Mouse (Mus musculus) megakaryocyte, adult 5-6 weeks (primary cell): ENCODE data around the gene Dnlz. TPM values are rescaled to one million over a fixed set of nuclear protein-coding genes. Genes with fewer than 3 reads are reported as not detected.
"Not testable (repeated sequence)": the region's sequence is repeated elsewhere in the genome, so short reads cannot be mapped to it uniquely, and the experiment has no call there.

Source experiments
- ATAC-seq: 2 replicates; pipeline ENCODE4 v1.8.0; 2016; ENCODE audit warnings: mild to moderate bottlenecking, inconsistent platforms; ENCODE audit not compliant: poor library complexity, severe bottlenecking
- total RNA-seq, 2 experiments: library from RNA; stranded (forward) in 1 of 2; stranded (reverse) in 1 of 2; fragments of 153-499, 151-499 nt in 1 of 2; fragments of 221-1000, 200-1000 nt in 1 of 2; gene quantifications; 2 replicates each; pipeline versions ENCODE4 v1.2.3 to v1.2.4; 2015 to 2017

Dnlz gene
- total RNA-seq (2015), result 4.4 and 5.8 TPM in 2 replicates
- 5.1 TPM in 2 replicates for total RNA-seq (2017)

DNA sequence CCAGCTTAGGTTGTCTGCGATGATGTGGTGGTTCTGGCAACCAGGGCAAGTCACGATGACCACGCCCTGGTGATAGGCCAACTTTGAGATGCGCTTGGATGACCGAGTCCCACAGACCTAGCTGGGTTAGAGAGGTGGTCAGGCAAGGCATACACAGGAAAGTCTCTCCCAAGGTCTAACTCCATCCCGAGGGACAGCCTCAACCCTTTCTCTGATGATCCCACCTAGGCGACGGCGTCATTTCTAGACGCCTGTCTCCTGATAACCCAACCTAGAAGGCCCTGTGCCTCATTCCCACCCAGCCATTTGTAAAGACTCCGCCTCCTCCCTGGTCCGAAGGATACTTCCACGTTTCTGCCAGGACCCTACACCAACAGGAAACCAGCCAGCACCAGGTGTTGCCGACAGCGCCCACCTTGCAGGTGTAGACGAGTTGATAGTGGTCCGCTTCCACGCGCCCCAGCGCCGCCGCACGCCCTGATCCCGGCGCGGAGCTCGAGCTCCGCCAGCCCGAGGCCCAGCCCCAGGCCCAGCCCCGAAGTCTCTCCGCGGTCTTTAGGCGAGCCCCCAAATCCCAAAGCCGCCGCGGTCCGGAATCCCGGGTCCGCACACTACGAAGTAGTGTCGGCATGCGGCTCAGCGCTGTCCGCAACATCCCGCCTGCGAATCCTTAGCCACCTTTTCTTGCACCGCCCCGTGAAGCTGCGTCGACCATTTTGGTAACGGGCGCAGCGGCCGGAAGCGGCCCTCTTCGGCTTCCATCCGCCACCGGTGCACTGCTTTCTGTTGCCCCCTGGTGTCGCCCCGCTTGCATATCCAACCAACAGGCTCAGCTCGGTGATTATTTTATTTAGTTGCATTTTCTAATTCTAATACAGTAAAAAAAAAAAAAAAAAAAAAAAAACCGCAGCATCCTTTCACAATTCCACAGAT lies at the start of gene Dnlz:
Gene Dnlz, minus strand, starts transcription at position 753 of the 933 bp plus-strand sequence.
- ATAC-seq, result peak; percentile 93

DNA sequence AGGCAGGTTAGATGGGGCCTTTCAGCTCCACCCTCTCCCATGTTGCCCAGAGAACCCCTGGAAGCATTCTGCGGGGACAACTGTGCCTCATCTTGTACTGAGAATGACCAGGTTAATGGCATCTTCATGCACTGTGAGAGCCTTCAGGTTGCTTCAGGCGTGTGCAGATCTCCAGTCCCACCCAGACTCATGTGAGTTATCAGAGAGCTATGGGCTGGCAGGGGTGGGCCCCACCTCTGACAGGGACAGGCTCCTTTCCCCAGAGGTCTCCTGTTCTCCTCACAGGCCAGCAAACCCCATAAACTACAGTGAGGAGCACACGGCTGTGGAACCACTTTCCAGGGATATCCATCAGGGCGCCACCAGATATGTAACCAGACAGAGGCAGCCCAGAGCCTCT lies 49.1 kb upstream of the Dnlz start:
- no peak for ATAC-seq

DNA sequence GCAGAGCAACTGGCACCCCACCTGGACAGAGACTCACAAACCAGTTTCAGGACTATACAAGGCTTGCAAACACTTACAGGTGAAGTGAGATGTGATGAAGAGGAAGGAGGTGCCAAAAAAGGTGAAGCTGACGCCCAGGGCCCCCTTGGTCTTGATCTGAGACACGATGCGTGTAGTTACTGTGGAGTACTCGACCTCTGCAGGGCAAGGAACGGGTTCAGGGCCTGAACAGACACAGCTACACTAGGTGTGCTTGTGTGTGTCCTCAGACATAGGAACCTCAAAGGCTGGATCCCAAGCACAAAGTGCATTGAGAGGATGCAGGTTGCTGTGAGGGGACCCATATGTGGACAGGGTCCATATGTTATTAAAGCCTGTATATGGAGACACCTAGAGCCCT lies 48.4 kb upstream of the Dnlz start:
- no peak for ATAC-seq

DNA sequence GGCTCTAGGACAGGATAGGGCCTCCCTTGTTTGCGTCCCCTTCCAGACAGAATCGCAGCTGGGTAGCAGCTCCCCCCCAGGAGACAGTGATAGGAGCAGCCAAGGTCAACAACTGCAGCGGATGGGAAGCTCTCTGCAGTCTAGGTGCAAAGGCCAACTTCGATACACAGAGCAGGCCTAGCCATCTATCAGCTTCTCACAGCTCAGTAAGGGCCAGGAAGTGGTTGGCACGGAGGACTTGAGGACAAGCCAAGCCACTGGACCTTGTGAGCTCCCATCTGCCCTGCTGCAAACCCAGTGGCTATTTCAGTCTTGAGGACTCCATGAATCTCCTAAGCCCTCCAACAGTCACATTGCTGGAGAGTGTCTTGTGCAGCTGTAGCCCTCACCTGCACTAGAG lies 47.7 kb upstream of the Dnlz start:
- ATAC-seq, result no peak

DNA sequence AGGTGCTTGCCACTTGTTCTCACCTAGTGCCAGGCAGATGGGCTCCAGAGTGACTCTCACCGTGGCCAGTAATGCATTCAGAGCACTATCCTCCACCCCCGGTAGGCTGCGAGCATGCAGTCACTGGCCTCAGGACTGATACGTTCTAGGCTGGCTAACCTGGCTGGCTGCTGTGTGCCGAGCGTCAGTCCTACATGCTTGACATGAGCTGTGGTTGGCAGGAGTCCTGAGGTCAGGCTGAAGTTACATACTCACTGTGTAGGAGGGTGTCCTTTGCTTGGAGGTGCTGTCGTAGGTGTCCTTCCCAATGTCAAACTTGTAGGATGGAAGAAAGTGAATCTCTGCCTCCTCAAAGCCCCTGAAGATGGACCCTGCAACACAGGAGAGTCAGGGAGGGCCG lies 47.1 kb upstream of the Dnlz start:
- no peak for ATAC-seq

DNA sequence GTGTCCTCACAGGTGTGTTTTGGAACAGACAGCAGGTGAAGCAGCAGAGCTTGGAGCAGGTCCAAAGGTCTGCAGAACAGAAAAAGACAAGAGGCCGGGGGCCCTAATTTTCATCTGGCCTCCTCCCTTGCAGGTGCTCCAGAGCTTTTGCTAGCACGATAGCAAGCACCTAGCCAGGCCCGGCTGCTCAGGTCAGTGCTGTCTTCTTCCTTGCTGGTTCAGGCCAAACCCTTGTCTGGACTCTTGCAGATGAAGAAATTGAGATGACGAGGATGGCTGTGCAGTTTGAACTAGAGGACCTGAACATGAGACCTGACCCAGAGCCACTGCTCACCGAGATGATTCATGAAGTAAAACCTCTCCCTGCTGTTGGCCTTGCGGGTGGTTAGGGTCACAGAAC lies 39.7 kb upstream of the Dnlz start:
- no peak for ATAC-seq

DNA sequence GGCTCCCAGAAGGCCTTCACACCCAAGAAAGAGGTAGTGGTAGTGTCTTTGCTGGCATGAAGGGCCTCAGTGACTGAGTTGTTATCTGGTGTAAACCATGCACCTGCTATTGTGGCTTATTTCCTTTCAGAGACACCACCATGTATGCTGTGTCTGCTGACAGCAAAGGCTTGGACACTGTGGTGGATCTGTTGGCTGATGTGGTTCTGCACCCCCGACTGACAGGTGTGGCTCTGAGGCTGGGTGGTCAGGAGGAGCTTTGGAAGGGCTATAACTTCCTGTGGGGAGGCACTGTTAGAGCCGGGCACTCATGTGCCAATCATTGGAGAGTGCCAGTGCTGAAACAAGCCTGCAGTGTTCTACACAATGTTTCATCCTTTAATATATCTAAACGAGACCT lies 39.0 kb upstream of the Dnlz start:
- no peak for ATAC-seq

DNA sequence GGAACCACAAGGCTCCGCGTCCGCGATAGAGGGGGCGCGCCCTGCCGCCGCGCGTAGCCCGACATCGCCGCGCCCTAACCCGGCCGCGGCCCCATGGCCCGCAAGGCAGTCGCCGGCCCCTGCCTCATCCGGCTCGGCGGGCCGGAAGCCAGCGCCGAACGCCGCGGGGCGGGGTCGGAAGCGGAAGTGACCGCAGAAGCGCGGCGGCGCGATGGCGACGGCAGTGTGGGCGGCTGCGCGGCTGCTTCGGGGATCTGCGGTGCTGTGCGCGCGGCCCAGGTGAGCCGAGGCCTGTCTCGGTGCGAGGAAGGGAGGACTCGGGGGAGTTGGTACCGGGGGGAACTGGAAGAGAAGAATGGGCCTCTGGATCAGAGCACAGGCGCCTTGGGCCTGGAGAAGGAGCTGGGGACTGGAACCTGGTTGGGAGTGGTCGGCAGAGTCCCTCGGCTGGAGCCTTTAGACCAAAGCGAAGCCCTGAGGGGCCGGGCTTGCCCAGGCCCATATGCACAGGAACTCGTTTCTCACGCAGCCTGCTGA lies 37.3 kb upstream of the Dnlz start, which contains the start of the genes Entr1 and Pmpca:
Gene Entr1, minus strand, starts transcription at position 163 of the 537 bp plus-strand sequence.
Gene Pmpca, plus strand, starts transcription at position 186 of the 537 bp plus-strand sequence.
- peak; percentile 97 for ATAC-seq

DNA sequence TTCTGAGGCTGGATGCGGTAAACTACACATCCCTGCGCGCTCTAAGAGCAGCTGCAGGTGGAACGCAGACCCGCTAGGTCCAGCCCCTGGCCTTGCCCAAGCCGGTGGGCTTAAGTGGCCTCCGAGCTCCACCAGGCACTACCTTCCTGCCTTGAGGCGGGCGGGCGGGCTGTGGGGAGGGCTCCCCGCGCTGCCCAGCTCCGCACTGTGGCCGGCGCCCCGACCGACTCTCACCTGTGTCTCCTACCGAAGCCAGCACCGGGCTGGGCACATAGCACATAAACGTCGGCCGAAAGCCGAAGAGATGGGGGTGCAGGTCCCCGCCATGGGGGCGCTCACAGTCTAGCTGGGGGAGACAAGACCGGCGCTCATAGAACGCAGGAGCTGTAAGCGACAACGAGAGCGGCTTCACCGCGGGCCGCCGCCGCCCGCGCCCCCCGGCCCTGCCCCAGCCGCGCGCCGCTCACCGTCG lies 36.8 kb upstream of the Dnlz start:
- peak; percentile 8 for ATAC-seq

DNA sequence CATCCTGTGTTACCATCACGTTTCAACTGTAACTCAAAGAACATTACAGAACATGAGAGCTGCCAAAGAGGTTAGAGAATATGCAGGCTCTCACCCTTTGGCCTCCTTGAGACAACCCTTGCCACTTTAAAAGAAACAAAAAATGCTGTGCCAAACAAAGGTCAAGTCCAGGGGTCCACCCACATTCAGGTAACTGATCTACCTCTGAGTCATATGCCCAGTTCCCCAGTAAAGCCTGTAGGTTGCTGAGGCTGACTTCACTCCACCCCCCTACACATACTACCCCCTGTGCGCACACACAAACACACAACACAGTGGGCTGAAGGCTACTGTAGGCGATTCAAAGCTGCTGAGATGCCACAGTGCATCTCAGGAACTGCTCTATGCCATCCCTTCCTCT lies 35.8 kb upstream of the Dnlz start:
- ATAC-seq, result no peak

DNA sequence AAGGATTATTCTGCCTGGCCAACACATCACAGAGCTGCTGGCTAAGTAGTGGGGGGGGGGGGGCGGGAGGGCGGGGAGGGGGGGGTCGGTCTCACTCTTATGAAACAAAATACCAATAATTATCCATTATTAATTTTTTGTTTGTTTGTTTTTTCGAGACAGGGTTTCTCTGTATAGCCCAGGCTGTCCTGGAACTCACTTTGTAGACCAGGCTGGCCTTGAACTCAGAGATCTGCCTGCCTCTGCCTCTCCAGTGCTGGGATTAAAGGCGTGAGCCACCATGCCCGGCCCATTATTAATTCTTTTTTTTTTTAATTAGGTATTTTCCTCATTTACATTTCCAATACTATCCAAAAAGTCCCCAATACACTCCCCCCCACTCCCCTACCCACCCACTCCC lies 29.0 kb upstream of the Dnlz start:
- ATAC-seq, result not testable (repeated sequence)

DNA sequence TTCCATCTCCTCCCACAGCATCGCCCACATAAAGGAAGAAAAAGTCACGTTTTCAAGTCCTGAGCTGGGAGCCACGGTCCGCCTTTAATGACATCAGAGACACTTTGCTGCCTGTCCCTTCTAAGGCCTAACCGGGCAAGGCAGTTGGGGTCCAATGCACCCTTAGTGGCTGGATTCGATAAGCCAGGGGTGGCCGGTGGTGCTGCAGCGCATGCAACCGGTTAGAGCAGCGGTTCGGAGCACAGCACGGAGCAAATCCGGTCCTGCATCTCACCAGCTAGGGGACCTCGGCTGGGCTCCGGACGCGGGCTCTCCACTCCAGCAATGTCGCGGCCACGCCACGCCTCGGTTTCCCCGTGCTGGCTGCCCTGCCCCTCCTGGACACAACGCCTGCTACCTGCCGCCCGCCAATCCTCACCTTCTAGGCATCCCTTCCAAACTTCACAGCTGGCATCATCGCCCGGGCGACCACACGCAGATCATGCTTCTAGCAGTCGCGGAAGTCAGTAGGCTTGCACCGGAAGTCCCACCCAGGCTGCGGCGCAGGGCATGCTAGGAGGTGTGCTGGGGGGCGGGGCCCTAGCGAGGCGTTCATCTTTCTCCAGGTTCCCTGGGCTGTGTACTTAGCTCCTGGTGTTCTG lies 28.3 kb upstream of the Dnlz start, which contains the start of gene Snapc4:
Gene Snapc4, minus strand, starts transcription at position 523 of the 641 bp plus-strand sequence.
- ATAC-seq, result peak; percentile 99

DNA sequence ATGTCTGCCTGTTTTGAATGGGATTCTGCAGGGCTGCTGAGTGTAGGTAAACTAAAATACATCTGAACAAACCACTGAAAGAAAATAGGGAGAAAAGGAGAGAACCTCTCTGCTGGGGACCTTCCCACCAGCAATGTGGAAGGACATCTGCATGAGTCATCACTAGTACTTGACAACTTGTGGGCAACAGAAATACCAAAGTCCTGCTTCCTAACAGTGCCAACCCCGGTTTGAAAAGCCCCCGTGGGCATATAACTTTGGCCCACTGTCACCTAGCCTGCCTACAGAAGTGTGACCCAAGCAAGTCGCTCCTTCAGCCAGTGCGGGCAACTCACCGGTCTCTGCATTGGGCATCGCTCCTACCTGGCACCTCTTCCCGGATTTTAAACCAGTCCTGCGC lies 20.5 kb upstream of the Dnlz start:
- ATAC-seq, result no peak

DNA sequence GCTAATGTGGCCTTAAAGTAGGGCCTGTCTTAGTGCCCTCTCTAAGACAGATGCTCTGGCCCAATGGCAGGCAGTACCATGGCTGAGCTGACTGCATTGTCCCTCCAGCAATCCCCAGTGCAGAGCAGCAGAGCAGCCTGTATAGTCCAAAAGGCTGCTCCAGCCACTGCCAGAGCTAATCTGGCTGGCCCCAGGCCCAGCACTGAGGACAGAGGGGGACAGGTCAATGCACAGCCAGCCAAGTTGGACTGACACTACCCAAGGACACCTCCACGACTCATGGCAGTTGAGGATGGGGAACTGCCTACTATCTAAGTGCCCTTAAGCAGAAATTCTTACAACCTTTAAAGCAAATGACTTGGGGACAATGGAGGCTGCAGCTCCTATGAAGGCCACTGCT lies 16.7 kb upstream of the Dnlz start:
- no peak for ATAC-seq

DNA sequence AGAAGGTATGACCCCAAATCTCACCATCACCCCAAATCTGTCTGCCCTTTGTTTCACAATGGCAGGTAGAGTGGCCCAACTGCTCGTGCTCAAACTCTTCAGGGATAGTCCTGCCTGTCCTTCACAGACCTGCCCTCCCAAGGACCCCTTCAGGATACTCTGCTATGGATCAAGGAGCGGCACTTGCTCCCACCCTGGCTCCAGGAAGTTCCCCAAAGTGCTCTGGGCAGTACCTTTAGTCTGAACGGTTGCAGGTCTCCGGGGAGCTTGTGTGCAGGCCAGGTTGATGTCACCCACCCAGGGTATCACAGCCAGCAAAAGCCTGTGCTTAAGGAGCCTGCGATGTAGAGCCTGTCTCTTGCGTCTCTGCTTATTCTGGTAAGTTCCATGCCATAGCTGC lies 16.0 kb upstream of the Dnlz start:
- no peak for ATAC-seq

DNA sequence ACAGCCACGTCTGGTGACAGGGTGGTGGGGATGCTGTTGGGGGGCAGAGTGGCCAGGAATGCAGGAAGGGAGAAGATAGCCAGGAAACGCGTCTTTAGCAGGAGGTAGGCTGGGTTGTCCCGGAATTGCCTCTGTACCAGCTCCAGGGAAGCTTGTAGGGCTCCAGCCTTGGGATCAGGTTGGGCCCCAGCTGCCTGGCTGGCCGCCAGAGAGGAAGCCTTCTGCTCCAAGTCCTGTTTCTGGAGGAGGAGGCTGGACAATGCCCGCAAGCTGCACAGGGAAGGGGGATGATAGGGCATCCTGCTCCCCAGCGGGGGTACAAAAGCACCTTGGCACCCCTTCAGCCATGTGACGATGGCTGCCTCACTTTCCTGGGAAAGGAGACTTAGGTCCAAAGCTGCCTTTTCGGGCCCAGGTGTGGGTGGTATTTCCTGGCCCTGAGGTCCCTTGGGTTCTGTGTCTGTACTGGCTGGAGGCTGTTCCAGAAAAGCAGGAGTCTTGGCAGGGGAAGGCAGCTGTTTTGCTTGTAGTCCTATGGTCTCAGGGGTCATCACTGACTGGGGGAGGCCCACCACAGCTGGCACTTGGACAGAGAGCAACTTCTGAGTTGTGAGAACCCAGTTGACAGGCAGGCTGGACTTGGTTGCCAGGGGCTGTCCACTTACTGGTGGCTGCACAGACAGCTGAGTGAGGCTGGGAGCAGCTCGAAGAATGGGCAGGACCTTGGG lies 13.0 kb upstream of the Dnlz start:
- no peak for ATAC-seq

DNA sequence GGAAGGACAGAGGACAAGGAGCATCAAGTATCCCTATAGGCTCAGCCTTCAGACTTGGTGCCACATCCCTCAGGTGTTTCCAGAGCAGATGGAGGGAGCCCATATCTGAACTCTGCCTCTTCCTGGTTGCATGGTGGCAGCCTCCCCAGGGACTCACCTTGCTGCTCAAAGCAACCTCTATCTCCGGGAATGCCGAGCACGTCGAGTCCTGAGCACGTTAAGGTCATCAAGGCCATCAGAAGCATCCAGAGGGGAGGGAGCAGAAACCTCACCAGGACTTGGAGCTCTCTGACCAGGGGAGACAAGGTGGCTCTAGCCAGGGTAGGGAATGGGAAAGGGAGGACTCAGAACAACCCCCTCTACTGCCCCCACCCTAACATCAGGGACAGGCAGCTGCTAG lies 11.6 kb upstream of the Dnlz start:
- no peak for ATAC-seq

DNA sequence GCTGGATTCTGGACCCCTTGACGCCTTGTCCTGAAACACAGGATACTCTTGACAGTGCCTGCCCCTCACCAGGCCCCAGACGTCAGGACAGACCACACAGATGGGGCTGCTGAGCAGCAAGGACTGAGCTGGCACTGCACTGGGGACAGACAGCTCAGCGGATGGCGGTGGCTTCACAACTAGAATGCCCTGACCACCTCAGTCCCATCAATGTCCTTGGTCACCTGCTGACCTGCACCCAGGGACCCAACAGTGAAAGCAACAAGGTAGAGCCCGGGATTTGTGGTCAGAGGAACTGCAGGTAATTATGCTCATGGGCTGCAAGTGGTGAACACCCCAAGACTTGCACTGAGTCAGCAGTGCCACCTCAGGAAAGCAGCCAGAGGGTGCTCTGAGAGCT lies 11.1 kb upstream of the Dnlz start:
- ATAC-seq, result no peak

DNA sequence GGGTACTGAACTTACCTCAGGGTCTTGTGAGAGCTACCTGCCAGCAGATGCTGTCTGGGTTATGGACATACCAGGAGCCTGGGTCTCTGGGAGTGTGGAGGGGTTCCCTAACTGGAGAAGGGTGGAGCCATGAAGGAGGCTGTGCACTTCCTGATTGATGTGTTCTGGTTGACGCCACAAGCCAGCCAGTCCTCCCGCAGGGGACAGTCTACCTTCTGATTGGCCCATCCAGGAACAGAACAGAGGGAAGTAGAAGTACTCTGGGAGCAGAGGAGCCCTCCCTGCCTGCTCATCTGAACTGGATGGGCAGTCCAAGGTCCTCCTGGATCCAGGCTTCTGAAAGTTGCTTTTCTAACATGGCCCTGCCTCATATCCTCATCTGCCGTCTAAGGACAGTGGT lies 8.9 kb upstream of the Dnlz start, which contains the start of gene Card9:
Gene Card9, minus strand, starts transcription at position 147 of the 400 bp plus-strand sequence.
- peak; percentile 85 for ATAC-seq

DNA sequence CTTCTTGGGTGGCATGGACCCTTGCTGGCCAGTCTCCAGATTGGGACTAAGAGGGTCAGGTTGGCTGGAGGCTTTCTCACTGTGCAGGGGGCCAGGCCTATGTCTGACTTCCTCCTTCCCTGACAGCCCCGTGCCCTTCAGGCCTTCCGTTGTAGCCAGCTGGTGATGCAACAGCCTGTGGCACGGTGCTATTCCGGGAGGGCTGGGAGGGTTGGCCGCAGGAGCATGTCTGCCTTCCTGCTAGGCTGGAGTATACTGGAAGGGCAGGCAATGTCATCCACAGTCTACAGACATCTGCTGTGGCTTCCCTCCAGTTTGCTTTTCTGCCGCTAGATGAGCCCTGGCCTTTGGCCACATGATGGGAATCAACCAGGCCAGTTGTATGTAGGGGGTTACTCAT lies 8.1 kb upstream of the Dnlz start:
- ATAC-seq, result peak; percentile 73
